Mouse (Mus musculus): Measurements from ENCODE around the gene Slc7a7. TPM values are rescaled to one million over a fixed set of nuclear protein-coding genes. Genes with fewer than 3 reads are reported as not detected.

Gene Slc7a7
- total RNA-seq, 2 experiments from 2014 or later: 0.56 to 2.0 TPM

GRCm38 (mm10) chr14:54398528-54398916 lies 19.1 kb downstream of the Slc7a7 start:
- no peak overlapping the region for H3K27ac ChIP-seq
- intact Hi-C loops (cut with DNase I): no loop called here

DNA sequence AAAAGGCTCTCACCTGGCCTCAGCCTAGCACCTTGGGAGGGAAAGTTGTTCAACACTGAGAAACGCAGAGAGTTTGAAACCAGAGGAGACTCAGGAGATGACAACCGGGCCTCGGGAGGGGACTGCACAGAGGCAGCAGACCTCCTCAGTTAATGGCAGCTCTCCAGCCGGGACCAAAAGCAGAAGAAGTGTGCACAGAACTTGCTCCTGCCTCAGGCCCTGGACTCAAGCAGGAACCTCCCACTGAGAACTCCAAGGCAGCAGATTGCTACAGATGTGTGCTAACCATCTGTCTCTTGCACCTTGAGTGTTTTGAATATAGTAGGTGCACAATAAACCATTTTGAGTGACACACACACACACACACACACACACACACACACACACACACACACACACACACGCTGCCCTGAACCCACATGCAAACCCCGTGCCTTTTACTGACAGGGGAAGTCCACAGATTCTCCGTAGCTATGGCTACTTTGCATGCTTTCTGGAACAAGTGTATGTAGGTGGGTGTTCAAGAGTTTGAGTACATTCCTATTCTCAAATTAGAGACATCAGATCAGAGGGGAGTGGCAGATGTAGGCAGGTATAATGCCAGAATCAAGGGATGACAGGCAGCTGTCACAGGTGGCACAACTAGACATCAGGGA lies 19.6 kb downstream of the Slc7a7 start:
- intact Hi-C loops (cut with DNase I): no loop called here
- DNase-seq: no peak
- H3K4me3 ChIP-seq: no peak overlapping the region
- no peak overlapping the region for H3K27ac ChIP-seq
- no peak for TF ChIP-seq CTCF (IDR thresholded peaks at IDR 0.05)

More at GRCm38 (mm10) chr14:54398528-54398916, 19.1 kb downstream of the Slc7a7 start:
- H3K4me3 ChIP-seq: no peak overlapping the region
- DNase-seq: no peak
- TF ChIP-seq CTCF (IDR thresholded peaks at IDR 0.05): no peak

DNA sequence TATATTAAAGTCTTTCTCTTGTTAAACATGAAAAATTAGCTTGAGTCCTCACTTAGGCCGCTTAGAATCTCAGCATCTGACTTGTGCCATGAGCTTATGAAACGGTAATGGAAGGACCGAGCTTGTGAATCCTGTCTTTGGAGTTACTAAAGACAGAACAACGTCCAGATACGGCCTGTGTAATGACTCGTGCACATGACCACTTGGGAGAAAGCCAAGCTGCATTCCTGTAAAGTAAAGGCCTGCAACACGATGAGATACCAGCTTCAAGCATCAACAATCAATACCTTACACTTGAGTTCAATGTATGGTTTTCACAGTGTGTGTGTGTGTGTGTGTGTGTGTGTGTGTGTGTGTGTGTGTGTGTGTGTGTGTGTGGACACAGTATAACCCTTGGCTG lies 20.9 kb downstream of the Slc7a7 start:
- DNase-seq: no peak
- Histone ChIP-seq H3K4me3 (no peak overlapping the region), H3K27ac (no peak overlapping the region)
- no peak for TF ChIP-seq CTCF (IDR thresholded peaks at IDR 0.05)
- intact Hi-C loops (cut with DNase I): no loop called here

DNA sequence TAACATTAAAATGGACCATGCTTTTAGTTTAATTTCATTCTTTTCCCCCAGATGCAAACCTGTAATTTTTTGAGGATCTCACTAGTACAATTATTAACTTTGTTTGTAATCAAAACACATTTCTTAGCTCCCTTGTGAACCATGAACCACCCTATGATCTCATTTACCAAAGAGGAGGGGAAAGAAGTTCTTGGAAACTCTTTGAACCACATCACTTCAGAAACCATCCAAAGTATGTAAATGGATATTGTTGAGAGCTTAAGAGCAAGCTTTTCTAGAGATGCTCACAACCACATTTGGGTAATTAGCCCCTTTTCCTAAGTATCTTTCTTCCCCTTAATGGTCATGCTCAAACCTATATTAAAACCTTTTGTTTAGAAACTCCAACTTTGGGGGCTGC lies 23.3 kb downstream of the Slc7a7 start:
- Histone ChIP-seq H3K27ac (no peak overlapping the region), H3K4me3 (no peak overlapping the region)
- TF ChIP-seq CTCF (IDR thresholded peaks at IDR 0.05): no peak
- intact Hi-C loops (cut with DNase I): no loop called here
- no peak for DNase-seq

DNA sequence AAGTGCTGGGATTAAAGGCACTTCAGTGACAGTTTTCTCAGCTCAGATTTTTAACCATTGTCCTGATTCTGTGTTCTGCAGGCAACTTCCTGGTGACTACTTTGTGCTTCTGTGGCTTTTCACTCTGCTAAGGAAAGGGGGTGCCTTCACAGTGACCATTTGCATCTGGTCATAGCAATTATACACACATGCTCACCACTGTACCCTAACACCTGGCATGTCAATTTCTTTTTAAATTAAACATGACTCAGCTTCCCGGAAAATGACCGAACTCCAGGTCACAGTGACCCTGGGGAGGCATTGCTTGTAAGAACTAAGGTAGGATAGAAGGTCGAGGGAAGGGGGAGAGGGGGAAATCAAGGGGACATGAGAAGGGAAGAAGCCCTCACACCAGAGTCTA lies 23.8 kb downstream of the Slc7a7 start:
- Histone ChIP-seq H3K4me3 (no peak overlapping the region), H3K27ac (no peak overlapping the region)
- TF ChIP-seq CTCF (IDR thresholded peaks at IDR 0.05): no peak
- no peak for DNase-seq
- intact Hi-C loops (cut with DNase I): no loop called here

DNA sequence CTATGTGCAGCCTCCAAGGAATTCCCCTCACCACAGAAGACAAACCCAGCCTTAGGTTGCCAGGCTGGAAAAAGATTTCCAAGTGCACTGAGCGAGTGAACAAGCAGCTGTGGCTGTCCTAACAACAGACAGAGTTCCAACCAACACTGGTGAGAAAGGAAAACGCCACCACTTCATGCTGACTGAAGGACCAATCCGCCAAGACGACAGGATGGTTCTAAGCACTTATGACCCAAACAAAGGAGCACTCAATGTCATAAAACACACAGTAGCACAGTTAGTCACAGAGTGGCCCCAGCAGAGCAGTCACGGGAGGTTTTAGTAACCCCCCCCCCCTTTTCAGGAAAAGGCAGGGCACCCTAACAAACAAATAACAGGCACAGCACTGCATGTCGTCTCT lies 26.7 kb downstream of the Slc7a7 start:
- no peak overlapping the region for H3K4me3 ChIP-seq
- TF ChIP-seq CTCF (IDR thresholded peaks at IDR 0.05): no peak
- intact Hi-C loops (cut with DNase I): no loop called here
- no peak for DNase-seq
- H3K27ac ChIP-seq: no peak overlapping the region

DNA sequence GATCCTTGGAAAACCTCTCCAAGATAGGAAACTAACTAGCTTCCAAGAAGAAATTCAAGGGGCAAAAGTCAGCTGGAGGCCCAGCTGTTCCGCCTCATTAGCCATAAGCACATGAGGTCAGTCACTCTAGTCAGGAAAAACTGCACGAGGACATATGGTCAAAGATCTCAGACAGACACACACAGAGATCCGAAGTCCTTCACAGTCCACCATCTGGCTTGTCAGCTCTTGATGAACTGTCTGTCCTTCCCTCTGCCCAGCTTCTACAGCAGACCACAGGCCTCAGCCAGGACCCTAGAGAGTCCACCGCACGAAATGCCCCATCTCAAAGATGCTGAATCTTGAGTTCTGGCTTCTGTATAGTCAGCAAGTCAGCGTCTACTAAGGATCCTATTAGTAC lies 30.0 kb downstream of the Slc7a7 start:
- DNase-seq: no peak
- H3K4me3 ChIP-seq: no peak overlapping the region
- TF ChIP-seq CTCF (IDR thresholded peaks at IDR 0.05): no peak
- H3K27ac ChIP-seq: no peak overlapping the region
- intact Hi-C loops (cut with DNase I): no loop called here

DNA sequence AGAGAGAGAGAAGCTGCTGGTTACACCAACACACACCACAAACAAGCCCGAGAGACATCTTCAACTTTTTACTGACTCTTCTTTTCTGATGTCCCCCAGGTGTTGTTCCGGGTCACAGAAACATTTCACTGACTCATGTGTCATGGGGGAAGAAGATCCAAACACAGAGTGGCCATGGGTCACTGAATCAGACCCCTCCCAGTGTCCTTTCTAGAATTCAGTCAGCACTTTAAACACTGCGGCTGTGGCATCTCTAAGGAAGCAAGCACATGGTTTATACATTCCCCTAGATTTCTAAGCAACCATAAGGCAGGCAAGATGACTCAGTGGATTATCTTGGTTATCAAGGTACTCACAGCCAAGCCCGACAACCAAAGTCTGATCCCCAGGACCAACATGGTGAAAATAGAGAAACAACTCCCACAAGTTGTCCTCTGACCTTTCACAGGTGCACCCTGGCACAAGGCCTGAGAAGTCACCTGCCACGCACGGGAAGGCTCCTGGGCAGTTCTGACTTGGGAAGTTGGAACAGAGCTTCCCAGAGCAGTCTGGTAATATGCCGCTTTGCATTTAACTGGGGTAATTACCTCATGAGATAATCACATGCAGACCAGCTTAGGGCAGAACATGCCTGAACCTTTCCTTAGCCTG lies 31.5 kb downstream of the Slc7a7 start:
- no peak overlapping the region for H3K27ac ChIP-seq
- H3K4me3 ChIP-seq: no peak overlapping the region
- intact Hi-C loops (cut with DNase I): no loop called here
- DNase-seq: no peak
- no peak for TF ChIP-seq CTCF (IDR thresholded peaks at IDR 0.05)

GRCm38 (mm10) chr14:54384396-54384795 lies 33.2 kb downstream of the Slc7a7 start:
- intact Hi-C loops (cut with DNase I): no loop called here
- H3K4me3 ChIP-seq: no peak overlapping the region
- no peak for TF ChIP-seq CTCF (IDR thresholded peaks at IDR 0.05)
- DNase-seq: no peak
- no peak overlapping the region for H3K27ac ChIP-seq

DNA sequence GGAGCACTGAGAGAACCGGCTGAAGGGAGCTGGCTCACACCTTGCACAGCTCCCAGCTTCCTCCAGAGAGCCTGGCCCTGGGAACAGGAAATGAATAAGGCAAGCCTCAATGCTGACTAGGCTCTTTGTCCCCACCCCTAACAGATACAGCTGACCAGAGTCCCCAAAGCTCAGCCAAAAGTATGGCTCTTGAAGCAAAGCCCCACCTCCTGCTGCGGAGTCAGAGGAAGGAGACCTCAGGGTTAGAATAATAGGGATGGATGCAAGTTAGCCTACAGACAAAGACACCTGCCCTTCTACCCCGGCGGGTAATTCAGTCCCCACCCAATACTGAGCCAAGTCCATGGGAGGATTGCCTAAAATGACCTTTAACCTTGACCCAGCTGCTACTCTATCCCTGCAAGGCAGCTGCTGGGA lies 34.2 kb downstream of the Slc7a7 start:
- TF ChIP-seq CTCF (IDR thresholded peaks at IDR 0.05): no peak
- intact Hi-C loops (cut with DNase I): no loop called here
- H3K4me3 ChIP-seq: no peak overlapping the region
- H3K27ac ChIP-seq: no peak overlapping the region
- DNase-seq: no peak

- TF ChIP-seq CTCF (IDR thresholded peaks at IDR 0.05): no peak
- intact Hi-C loops (cut with DNase I): no loop called here
- Histone ChIP-seq H3K4me3 (no peak overlapping the region), H3K27ac (no peak overlapping the region)
- no peak for DNase-seq
Observed at GRCm38 (mm10) chr14:54382641-54383040, 34.9 kb downstream of the Slc7a7 start.

DNA sequence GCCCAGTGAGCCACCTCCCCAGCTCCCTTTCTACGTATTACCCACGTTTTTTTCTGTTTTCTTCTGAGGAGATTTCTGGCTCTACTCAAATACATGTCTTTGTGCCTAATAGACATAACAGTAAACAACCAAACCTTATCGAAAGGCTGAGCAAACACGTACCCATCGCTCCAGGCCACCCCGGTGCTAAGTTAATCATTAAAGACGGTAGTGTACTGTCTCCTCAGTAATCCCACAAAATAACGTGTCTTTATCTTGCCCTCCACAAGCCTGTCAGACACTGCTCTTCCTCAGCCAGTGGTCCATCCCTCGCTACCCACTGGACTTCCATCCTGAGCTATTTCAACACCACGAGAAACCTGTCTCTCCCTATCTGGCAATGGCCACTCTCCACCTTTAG lies 35.8 kb downstream of the Slc7a7 start:
- DNase-seq: no peak
- Histone ChIP-seq H3K27ac (no peak overlapping the region), H3K4me3 (no peak overlapping the region)
- intact Hi-C loops (cut with DNase I): no loop called here
- no peak for TF ChIP-seq CTCF (IDR thresholded peaks at IDR 0.05)

DNA sequence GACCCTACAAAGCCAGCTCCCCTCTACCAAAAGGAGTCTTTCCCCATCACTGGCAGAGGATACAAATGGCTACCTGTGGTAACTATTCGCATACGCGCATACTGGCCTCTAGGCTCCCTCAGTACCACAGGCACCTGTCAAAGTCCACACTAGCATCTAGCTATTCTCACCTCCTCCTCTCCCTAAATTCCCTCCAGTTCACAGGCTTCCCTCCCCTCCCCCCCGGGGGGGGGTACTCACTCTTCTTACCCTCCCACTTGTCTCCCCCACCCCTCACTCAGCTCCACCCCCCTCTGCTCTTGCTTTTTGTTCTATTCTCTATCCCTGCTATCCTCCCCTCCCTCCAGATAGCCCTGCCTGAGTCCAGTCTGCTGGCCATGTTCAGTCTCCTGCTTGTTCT lies 37.0 kb downstream of the Slc7a7 start:
- no peak overlapping the region for H3K4me3 ChIP-seq
- no peak for DNase-seq
- intact Hi-C loops (cut with DNase I): no loop called here
- no peak for TF ChIP-seq CTCF (IDR thresholded peaks at IDR 0.05)
- no peak overlapping the region for H3K27ac ChIP-seq

DNA sequence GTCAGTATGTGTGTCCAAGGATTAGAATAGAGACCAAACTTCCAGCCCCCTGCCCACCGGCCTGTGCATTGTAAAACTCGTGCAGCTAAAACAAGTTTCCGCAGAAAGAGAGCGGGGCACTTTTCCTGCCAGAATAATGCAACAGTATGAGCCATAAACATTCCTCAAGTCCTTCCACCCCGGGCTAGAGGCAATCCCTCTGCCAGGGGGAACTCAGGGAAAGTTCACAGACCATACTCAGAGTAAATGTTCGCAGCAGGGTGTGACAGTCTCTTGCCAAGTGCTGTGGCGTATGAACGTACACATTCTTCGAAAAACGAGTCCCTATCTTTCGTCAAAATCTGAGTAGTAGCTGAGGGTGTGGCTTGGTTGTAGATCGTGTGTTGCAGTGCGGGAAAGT lies 38.0 kb downstream of the Slc7a7 start:
- no peak overlapping the region for H3K4me3 ChIP-seq
- no peak for TF ChIP-seq CTCF (IDR thresholded peaks at IDR 0.05)
- intact Hi-C loops (cut with DNase I): loop anchor here (5.0 kb wide), 1 partner anchor 33 kb away; no protein-coding TSS in a partner anchor
- H3K27ac ChIP-seq: no peak overlapping the region
- no peak for DNase-seq

Data from gastrocnemius, adult 2 months (tissue).